Mouse (Mus musculus) thymus, adult 2 months (tissue): ENCODE results near the gene Nrn1l. TPM values are rescaled to one million over a fixed set of nuclear protein-coding genes. Genes with fewer than 3 reads are reported as not detected.

Experiments
- DNase-seq: peaks from one replicate; pipeline ENCODE4 v3.0.0; 2021
- H3K27ac ChIP-seq: fragments of 200-500 bp; 2 replicates; pipeline ENCODE4 v1.5.1; 2012; ENCODE audit warnings: low read length, control low read depth; ENCODE audit not compliant: control insufficient read depth, insufficient read depth
- H3K27me3 ChIP-seq: fragments of 200-500 bp; 2 replicates; pipeline ENCODE4 v1.6.1; 2012; ENCODE audit warnings: mild to moderate bottlenecking, low read length, moderate library complexity, mixed read lengths; ENCODE audit not compliant: control insufficient read depth, insufficient read depth
- H3K36me3 ChIP-seq: fragments of 200-500 bp; 2 replicates; pipeline ENCODE4 v1.6.1; 2012; ENCODE audit warnings: mild to moderate bottlenecking, low read length, moderate library complexity; ENCODE audit not compliant: control insufficient read depth, insufficient read depth
- H3K4me1 ChIP-seq: fragments of 200-500 bp; replicated peaks from 2 replicates; pipeline ENCODE4 v1.6.1; 2012; ENCODE audit warnings: low read length; ENCODE audit not compliant: control insufficient read depth, insufficient read depth
- H3K4me3 ChIP-seq: fragments of 200-500 bp; 2 replicates; pipeline ENCODE4 v1.5.1; 2012; ENCODE audit warnings: mild to moderate bottlenecking, low read length, control low read depth, moderate library complexity; ENCODE audit not compliant: control insufficient read depth, insufficient read depth
- CTCF ChIP-seq: fragments of 200-500 bp; IDR thresholded peaks from 2 replicates; pipeline ENCODE4 v1.5.1; 2012; ENCODE audit warnings: mild to moderate bottlenecking, control low read depth, low read length, moderate library complexity, borderline replicate concordance; ENCODE audit not compliant: control insufficient read depth, poor library complexity, insufficient read depth; ENCODE audit errors: extremely low read depth
- POLR2A ChIP-seq: fragments of 200-500 bp; IDR thresholded peaks from 2 replicates; pipeline ENCODE4 v1.6.1; 2012; ENCODE audit warnings: mild to moderate bottlenecking, low read length, control low read depth, moderate library complexity; ENCODE audit not compliant: control insufficient read depth, poor library complexity, insufficient read depth; ENCODE audit errors: extremely low read depth
- WGBS: fragments of 180-500 bp; shearing (Covaris S2); methylation state at CpG from one replicate; pipeline ENCODE4 v1.1.7; 2018; 5-methylcytosine and 5-hydroxymethylcytosine counted together
- polyA plus RNA-seq: library from polyadenylated mRNA; depleted of rRNA; stranded (reverse); fragments of >200 nt; gene quantifications from 2 replicates; pipeline ENCODE4 v1.2.3, GENCODE M21; 2012

Gene Nrn1l
- polyA plus RNA-seq, 1 experiment, result 5.3 TPM

GRCm38 (mm10) chr8:105861951-105862350 is 31.4 kb upstream of the Nrn1l start:
- Histone ChIP-seq H3K27me3 (no peaks in the 10 kb centered on the region), H3K27ac (no peak overlapping the region), H3K4me1 (peaks cover 2% of the 10 kb centered on the region), H3K36me3 (no peaks in the 10 kb centered on the region), H3K4me3 (no peak overlapping the region)
- DNase-seq, result peak; percentile 21
- TF ChIP-seq POLR2A, result no peak
- TF ChIP-seq CTCF, result no peak
- WGBS, result 6% methylated on average over 1 of the region's 1 CpGs

DNA sequence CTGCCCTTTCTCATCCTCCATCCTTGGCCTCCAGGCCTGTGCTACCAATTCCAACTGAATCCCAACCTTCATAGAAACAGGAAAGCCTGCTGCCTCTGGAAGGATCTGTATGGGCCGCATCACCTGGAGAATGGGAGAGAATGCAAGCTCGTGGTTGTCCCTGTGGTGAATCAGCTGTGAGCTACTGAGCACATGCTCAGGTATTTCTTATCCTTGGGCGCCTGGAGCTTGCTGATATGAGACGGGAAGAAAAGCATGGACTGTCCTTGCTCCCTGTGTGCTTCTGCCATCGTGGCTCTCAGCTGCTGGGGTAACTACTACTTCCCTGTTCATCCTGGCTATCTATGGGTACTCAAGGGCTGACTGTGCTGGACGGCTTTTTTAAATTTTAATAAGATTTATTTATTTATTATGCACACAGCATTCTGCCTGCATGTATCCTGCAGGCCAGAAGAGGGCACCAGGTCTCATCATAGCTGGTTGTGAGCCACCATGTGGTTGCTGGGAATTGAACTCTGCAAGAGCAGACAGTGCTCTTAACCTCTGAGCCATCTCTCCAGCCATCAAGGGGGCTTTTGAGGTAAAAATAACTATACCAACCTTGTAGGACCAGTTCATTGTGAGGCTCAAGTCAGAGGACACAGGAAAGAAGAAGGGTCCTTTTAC is 26.9 kb upstream of the Nrn1l start:
- no peak overlapping the region for H3K4me3 ChIP-seq
- H3K36me3 ChIP-seq, result peaks cover 4% of the 10 kb centered on the region; the same call in 1 of the 2 replicates
- TF ChIP-seq POLR2A (no peak), CTCF (no peak)
- H3K4me1 ChIP-seq, result no peaks in the 10 kb centered on the region
- H3K27me3 ChIP-seq, result no peaks in the 10 kb centered on the region
- no peak for DNase-seq
- no peak overlapping the region for H3K27ac ChIP-seq
- 88% methylated on average over 6 of the region's 6 CpGs for WGBS

- no peak for DNase-seq
- TF ChIP-seq POLR2A (no peak), CTCF (no peak)
- Histone ChIP-seq H3K4me1 (no peaks in the 10 kb centered on the region), H3K4me3 (no peak overlapping the region), H3K36me3 (peaks cover 23% of the 10 kb centered on the region), H3K27ac (no peak overlapping the region), H3K27me3 (no peaks in the 10 kb centered on the region)
- WGBS, result 93% methylated on average over 6 of the region's 6 CpGs
Measured at GRCm38 (mm10) chr8:105874301-105874700, 19.1 kb upstream of the Nrn1l start.

GRCm38 (mm10) chr8:105880754-105881520 is 12.4 kb upstream of the Nrn1l start, which contains the start of gene Edc4:
Edc4 (plus strand) TSS chr8:105880881.
- 1% methylated on average over 45 of the region's 45 CpGs for WGBS
- Histone ChIP-seq H3K27ac (no peak within 1 kb of the TSS), H3K36me3 (peaks cover 23% of the 10 kb centered on the region), H3K27me3 (no peaks in the 10 kb centered on the region), H3K4me1 (peaks cover 8% of the 10 kb centered on the region), H3K4me3 (peak within 1 kb of the TSS; percentile 86)
- DNase-seq, result peak; percentile 89
- no peak for TF ChIP-seq CTCF
- peak; percentile 65; the same call in 1 of the 2 replicates for TF ChIP-seq POLR2A

GRCm38 (mm10) chr8:105889756-105890465 is 3.5 kb upstream of the Nrn1l start:
- Histone ChIP-seq H3K27me3 (no peaks in the 10 kb centered on the region), H3K4me3 (no peak overlapping the region), H3K36me3 (peaks cover 60% of the 10 kb centered on the region), H3K27ac (no peak overlapping the region), H3K4me1 (no peaks in the 10 kb centered on the region)
- TF ChIP-seq CTCF (no peak), POLR2A (no peak)
- 98% methylated on average over 12 of the region's 12 CpGs for WGBS
- no peak for DNase-seq

DNA sequence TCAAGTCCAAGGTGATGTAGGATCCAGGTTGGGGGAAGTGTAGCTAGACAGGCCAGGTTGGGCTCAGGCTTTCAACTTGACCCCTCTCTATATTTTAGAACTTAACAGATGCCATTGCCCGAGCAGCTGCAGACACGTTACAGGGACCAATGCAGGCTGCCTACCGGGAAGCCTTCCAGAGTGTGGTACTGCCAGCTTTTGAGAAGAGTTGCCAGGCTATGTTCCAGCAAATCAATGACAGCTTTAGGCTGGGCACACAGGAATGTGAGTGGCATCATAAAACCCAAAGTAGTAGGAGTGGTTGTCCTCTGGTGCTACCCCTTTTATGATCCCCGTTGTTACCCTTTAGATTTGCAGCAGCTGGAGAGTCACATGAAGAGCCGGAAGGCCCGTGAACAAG is 2.5 kb upstream of the Nrn1l start:
- no peak for DNase-seq
- peaks cover 50% of the 10 kb centered on the region for H3K36me3 ChIP-seq
- WGBS, result 98% methylated on average over 6 of the region's 6 CpGs
- H3K27me3 ChIP-seq, result no peaks in the 10 kb centered on the region
- no peak overlapping the region for H3K27ac ChIP-seq
- no peaks in the 10 kb centered on the region for H3K4me1 ChIP-seq
- TF ChIP-seq CTCF, result no peak
- no peak for TF ChIP-seq POLR2A
- H3K4me3 ChIP-seq, result no peak overlapping the region
